Mouse (Mus musculus) bone marrow macrophage, adult 2 months (primary cell): ENCODE measurements around the gene Bpi.

Experiments
- CTCF ChIP-seq: IDR thresholded peaks from 2 replicates; pipeline ENCODE4 v1.5.1; 2012; ENCODE audit warnings: low read depth, mild to moderate bottlenecking, low read length, moderate library complexity
- POLR2A ChIP-seq: IDR thresholded peaks from 2 replicates; pipeline ENCODE4 v1.6.1; 2012; ENCODE audit warnings: mild to moderate bottlenecking, low read depth, low read length, borderline replicate concordance

DNA sequence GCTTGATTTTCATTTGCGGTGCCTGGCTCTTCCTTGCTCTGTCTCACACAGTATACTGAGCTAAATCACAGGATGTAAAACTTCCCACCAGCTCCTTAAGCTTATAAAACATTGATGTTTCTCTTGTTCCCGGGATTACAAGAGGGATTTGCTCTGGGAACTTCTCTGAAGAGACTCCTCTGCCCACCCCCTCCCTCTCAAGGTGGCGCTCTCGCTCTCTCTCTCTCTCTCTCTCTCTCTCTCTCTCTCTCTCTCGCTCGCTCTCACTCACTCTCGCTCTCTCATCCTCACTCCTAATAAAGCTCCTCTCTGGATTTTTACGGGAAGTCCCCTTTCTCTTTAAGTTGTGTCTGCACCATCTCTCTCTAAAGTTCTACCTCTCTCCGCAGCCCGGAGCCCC, 46.9 kb upstream of the Bpi start:
- TF ChIP-seq CTCF, result no peak
- TF ChIP-seq POLR2A, result no peak
